Mouse (Mus musculus) G1E (cell line): ENCODE results near the gene Pfkm. TPM values are rescaled to one million over a fixed set of nuclear protein-coding genes. Genes with fewer than 3 reads are reported as not detected.

Experiments
- ATAC-seq: 2 replicates; pipeline ENCODE4 v1.8.0; 2016; ENCODE audit warnings: mild to moderate bottlenecking; ENCODE audit not compliant: insufficient number of reproducible peaks, poor library complexity, low FRiP score, severe bottlenecking; ENCODE audit errors: extremely low read depth
- DNase-seq: peaks from one replicate; pipeline ENCODE4 v3.0.0; 2012; ENCODE audit warnings: low spot score
- H3K27me3 ChIP-seq: 2 replicates; pipeline ENCODE4 v1.6.1; 2012; ENCODE audit warnings: mild to moderate bottlenecking, low read length, inconsistent platforms; ENCODE audit not compliant: insufficient read depth
- H3K36me3 ChIP-seq: replicated peaks from 2 replicates; pipeline ENCODE3; 2012; ENCODE audit warnings: mild to moderate bottlenecking, inconsistent platforms
- H3K4me1 ChIP-seq: 2 replicates; pipeline ENCODE4 v1.6.1; 2012; ENCODE audit warnings: low read depth, low read length, inconsistent platforms, mixed read lengths; ENCODE audit not compliant: insufficient read depth
- H3K4me3 ChIP-seq: 2 replicates; pipeline ENCODE4 v1.5.1; 2012; ENCODE audit warnings: low read depth, mild to moderate bottlenecking, inconsistent platforms, low read length, moderate library complexity, mixed read lengths
- H3K9me3 ChIP-seq: replicated peaks from 2 replicates; pipeline ENCODE4 v1.6.1; 2012; ENCODE audit warnings: inconsistent platforms
- CTCF ChIP-seq: IDR thresholded peaks from 2 replicates; pipeline ENCODE4 v1.5.1; 2012; ENCODE audit warnings: low read depth, low read length, inconsistent platforms, mixed read lengths
- GATA1 ChIP-seq: IDR thresholded peaks from 2 replicates; pipeline ENCODE4 v1.6.1; 2012; ENCODE audit warnings: borderline replicate concordance, low read length, inconsistent platforms, mixed read lengths
- GATA2 ChIP-seq: IDR thresholded peaks from 2 replicates; pipeline ENCODE4 v1.6.1; 2012; ENCODE audit warnings: low read depth, low read length, inconsistent platforms, borderline replicate concordance
- POLR2AphosphoS5 ChIP-seq: IDR thresholded peaks from 2 replicates; pipeline ENCODE4 v1.6.1; 2012; ENCODE audit warnings: low read depth, low read length, inconsistent platforms; ENCODE audit not compliant: insufficient replicate concordance
- TAL1 ChIP-seq: conservative IDR thresholded peaks from 2 replicates; pipeline ENCODE4 v1.6.1; 2012; ENCODE audit warnings: low read depth, low read length, inconsistent platforms, mixed read lengths
- polyA plus RNA-seq: library from polyadenylated mRNA; stranded (reverse); fragments of >175 nt; gene quantifications from 2 replicates; pipeline ENCODE4 v1.2.3, GENCODE M21; 2012
- total RNA-seq, 2 experiments: library from RNA; stranded (forward) in 1 of 2; stranded (reverse) in 1 of 2; fragments of 200-1000 nt in 1 of 2; fragments of >200 nt in 1 of 2; fragmentation: Nextera tagmentation in 1 of 2; gene quantifications; 2 replicates each; pipeline ENCODE4 v1.2.3; 2014 to 2017

The Pfkm gene
- total RNA-seq (2014; fragmentation: Nextera tagmentation), result 9.0 and 13.5 TPM in 2 replicates
- 42.7 and 48.1 TPM in 2 replicates for total RNA-seq (2017)
- polyA plus RNA-seq, result 10.2 and 13.3 TPM in 2 replicates

DNA sequence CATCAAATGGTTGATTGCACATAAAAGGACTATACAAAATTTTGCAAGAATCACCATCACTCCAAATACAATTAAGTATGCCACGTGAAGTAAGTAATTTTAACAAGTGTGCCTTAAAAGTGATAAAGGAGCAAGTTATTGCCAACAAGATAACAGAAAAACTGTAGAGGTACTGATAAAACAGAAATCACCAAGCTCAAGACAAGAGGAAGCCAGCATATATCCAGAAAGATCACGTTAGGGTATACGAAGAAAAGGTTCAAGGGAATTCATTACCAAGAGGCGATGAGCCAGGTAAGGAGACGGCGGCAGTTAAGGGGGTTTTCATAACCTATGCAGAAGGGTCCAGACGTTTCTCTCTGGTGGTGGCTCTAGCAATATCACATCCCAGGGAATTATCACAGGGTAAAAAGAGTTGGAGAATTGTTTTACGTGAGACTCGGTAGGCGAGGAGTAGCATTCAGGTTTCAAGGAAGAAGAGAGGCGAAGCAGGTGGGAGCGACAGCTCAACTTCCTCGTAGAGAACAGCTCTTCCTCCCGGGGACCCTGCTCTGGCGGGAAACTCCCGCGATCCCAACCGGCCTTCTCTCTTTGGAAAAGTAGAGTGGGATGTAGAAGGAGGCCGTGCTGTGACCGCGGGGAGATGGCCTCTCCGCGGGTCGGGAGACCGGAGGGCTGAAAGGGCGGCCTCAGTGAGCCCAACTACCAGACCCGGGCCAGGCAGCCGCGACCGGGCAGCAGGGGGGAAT is at the start of gene Pfkm:
Pfkm (plus strand) TSS at position 218 of the 749 bp plus-strand sequence.
- TF ChIP-seq POLR2AphosphoS5, result no peak
- TF ChIP-seq GATA2, result no peak
- TF ChIP-seq GATA1, result no peak
- TF ChIP-seq CTCF, result no peak
- no peak for TF ChIP-seq TAL1
- Histone ChIP-seq H3K9me3 (no peaks in the 10 kb centered on the region; the same call in 1 of the 2 replicates), H3K4me1 (peaks cover 20% of the 10 kb centered on the region), H3K4me3 (peak within 1 kb of the TSS; percentile 95), H3K36me3 (peaks cover 34% of the 10 kb centered on the region), H3K27me3 (no peaks in the 10 kb centered on the region)
- ATAC-seq (no peak), DNase-seq (no peak)

DNA sequence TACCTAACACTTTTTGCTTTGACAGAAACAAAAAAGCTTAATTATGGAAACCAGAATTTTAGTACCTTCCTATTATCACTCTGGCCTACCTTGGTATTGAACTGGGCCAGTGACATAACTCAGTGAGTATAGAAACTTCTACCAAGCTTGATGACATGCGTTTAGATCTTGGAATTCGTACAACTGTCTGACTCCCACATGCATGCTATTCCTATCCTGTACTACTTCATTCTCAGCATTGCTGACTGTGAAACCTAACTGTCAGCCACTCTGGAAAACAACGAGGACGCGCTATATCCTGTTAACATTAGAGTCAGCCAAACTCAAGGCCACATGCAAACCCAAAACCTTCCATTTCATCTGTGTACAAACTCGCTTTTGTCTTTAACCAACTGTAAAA is 48.4 kb upstream of the Pfkm start:
- no peaks in the 10 kb centered on the region for H3K27me3 ChIP-seq
- no peaks in the 10 kb centered on the region for H3K4me1 ChIP-seq
- ATAC-seq (no peak), DNase-seq (no peak)
- no peaks in the 10 kb centered on the region for H3K9me3 ChIP-seq
- no peak overlapping the region for H3K4me3 ChIP-seq
- H3K36me3 ChIP-seq, result peaks cover 96% of the 10 kb centered on the region
- TF ChIP-seq GATA1 (no peak), POLR2AphosphoS5 (no peak), CTCF (no peak), GATA2 (no peak), TAL1 (no peak)

DNA sequence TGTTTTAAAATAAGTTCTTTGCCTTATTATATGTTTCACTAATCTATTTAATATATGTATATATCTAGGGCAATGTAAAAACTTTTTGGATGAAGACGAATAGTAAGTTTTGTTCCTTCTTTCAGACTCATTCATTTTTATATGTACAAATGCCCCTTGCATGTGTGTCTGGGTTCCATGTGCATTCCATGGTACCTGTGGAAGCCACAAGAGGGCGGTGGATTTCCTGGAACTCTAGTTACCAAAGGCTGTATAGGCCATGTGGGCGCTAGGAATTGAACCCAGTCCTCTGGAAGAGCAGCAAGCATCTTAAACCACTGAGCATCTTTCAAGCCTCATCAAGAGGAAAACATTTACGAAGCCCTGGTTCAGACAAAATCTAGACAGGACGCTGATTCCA is 48.0 kb upstream of the Pfkm start:
- Histone ChIP-seq H3K4me3 (no peak overlapping the region), H3K4me1 (no peaks in the 10 kb centered on the region), H3K36me3 (peaks cover 96% of the 10 kb centered on the region), H3K9me3 (no peaks in the 10 kb centered on the region), H3K27me3 (no peaks in the 10 kb centered on the region)
- no peak for ATAC-seq
- DNase-seq, result no peak
- no peak for TF ChIP-seq POLR2AphosphoS5
- TF ChIP-seq GATA2, result no peak
- no peak for TF ChIP-seq CTCF
- TF ChIP-seq TAL1, result no peak
- TF ChIP-seq GATA1, result no peak

DNA sequence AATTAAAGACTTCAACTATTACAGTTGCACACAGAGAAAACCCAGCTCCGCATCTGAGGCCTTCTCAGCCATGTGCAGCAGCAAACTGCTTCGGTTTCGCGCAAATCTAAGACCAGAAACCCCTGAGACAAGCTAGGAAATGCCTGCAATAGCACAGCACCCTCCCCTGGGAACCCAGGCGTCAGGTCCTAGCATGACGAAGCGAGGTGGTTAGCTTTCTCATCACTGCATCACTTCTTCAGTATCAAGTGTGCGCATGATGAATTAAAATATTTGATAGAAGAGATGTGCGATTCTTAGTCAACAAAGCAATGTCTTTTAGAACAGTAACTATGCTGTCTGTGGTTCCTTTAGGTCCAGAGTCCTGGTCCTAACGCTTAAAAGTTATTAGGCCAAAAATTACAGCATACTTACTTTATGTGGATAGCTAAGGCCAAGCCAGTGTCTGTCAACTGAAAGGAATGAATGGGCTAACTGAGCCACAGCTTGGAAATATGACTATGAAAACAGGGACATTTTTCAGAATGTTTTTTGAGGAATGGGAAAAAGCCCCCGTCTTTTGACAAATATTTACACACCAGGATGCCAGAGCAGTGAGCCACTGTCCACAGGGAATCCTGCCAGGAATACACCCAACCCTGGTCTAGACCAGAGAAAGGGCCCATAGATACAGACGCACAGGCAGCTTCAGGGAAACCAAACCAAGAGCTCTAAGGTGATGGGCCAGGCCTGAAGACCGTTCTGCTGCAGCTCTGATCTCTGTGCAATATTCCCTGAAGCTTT is 43.3 kb upstream of the Pfkm start:
- no peaks in the 10 kb centered on the region for H3K4me1 ChIP-seq
- no peak overlapping the region for H3K4me3 ChIP-seq
- DNase-seq, result no peak
- no peaks in the 10 kb centered on the region for H3K9me3 ChIP-seq
- no peaks in the 10 kb centered on the region for H3K27me3 ChIP-seq
- TF ChIP-seq GATA1 (no peak), TAL1 (no peak), POLR2AphosphoS5 (no peak)
- ATAC-seq, result no peak
- H3K36me3 ChIP-seq, result peaks cover 93% of the 10 kb centered on the region

DNA sequence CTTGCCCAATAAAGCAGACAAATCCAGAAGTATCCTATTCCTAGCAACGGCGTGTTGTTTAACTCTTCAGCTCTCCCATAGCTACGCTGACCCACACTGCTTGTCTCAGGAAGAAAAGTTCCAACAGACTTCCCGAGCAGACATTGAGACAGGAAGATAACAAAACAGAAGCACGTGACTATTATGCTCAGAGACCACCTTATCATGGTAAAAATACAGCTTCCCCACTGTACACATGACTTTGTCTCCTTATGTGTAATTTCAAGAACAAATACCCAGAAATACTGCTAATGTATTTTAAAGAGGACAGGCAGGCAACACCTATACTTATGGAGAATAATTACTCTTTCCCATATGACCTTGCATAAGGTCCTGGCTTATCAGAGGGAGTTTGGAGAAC is 40.7 kb upstream of the Pfkm start:
- Histone ChIP-seq H3K9me3 (no peaks in the 10 kb centered on the region), H3K27me3 (no peaks in the 10 kb centered on the region), H3K4me3 (no peak overlapping the region), H3K36me3 (peaks cover 90% of the 10 kb centered on the region), H3K4me1 (no peaks in the 10 kb centered on the region)
- DNase-seq (no peak), ATAC-seq (no peak)
- TF ChIP-seq POLR2AphosphoS5 (no peak), GATA1 (no peak), TAL1 (no peak), GATA2 (no peak), CTCF (no peak)

DNA sequence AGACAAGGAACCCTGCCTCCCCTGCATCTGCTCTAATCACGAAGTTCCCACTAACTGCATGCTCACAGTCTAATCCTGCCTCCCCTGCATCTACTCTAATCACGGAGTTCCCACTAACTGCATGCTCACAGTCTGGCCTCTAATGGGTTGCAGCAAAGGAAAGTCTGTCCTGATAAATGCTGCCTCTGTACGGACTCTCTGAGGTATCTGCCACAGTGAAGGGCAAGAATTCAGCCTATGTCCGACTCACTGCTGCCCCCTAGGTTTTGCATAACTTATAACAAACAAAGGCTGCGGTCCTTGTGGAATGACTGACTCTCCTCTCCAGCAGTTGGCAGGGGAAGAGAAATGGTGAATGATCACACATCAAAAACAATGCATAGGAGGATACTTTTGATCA is 37.1 kb upstream of the Pfkm start:
- ATAC-seq (no peak), DNase-seq (no peak)
- Histone ChIP-seq H3K4me1 (no peaks in the 10 kb centered on the region), H3K27me3 (no peaks in the 10 kb centered on the region), H3K36me3 (peaks cover 84% of the 10 kb centered on the region), H3K9me3 (no peaks in the 10 kb centered on the region), H3K4me3 (no peak overlapping the region)
- TF ChIP-seq CTCF, result no peak
- TF ChIP-seq GATA2, result no peak
- TF ChIP-seq POLR2AphosphoS5, result no peak
- TF ChIP-seq TAL1, result no peak
- TF ChIP-seq GATA1, result no peak
